Mouse (Mus musculus) left cerebral cortex, adult 8-10 months (tissue): ENCODE data around the gene E030030I06Rik. TPM values are rescaled to one million over a fixed set of nuclear protein-coding genes. Genes with fewer than 3 reads are reported as not detected.
"Not testable (repeated sequence)": the region's sequence is repeated elsewhere in the genome, so short reads cannot be mapped to it uniquely, and the experiment has no call there.

Experiments
- DNase-seq, 2 experiments: peaks; one replicate each; pipeline ENCODE4 v3.0.0; 2022; ENCODE audit warnings: low spot score in 2 of 2
- total RNA-seq, 4 experiments: library from RNA; stranded (reverse); gene quantifications; 2 replicates each; pipeline ENCODE4 v1.2.4; 2022

The E030030I06Rik gene
- under 1 TPM in 3 of 4 experiments, not detected in 1; 0.30 to 0.72 (median 0.50) TPM for total RNA-seq

DNA sequence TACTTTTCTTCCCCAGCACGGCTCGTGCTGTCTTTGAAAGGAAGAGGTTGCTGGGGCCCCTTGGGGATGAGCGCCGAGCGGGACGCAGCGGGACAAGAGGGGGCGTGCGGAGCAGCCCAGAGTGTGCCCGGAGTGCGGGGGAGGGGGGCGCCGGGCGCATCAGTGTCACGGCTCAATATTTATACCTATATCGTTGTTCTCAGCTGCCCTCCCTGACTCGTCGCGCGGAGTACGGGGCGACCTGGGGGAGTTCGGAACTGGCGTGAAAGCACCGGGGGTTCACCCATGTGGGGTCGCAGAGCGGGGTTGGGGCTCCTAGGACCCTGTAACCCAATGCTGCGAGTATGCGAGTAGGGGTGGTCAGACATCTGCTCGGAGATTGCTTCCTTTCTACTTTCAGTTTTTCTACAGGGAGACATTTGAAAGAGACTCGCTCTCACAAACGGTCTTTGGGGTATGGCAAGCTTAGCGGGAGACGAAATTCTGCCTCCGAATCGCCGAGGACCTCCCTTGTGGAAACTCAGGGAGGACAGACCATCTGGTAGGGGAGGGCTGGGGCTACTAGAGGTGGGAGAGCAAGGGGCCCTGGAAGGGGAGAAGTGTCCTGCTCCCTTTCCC is at the start of gene E030030I06Rik:
TSS of gene E030030I06Rik (minus strand) at position 198 of the 618 bp plus-strand sequence.
- DNase-seq = no peak

DNA sequence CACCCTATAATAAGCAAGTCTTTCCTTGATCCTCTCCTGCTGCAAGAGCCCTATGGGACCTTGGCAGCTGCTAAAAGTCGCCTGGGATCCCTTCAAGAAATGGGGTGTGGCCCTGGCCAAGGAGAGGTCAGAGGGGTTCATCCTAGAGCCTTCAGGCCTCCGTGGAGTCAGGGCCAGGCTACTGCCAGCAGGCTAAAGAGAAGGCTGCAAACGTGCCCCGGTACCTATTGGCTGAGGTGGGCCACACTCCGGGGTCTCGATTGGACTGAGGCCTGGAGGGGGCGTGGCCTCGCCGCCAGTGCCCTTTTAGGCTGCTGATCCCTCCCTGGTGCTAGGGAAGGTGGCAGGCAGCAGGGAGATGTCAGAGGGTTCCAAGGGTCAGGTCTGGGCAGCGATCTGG is 42.0 kb upstream of the E030030I06Rik start:
- not testable (repeated sequence) for DNase-seq

DNA sequence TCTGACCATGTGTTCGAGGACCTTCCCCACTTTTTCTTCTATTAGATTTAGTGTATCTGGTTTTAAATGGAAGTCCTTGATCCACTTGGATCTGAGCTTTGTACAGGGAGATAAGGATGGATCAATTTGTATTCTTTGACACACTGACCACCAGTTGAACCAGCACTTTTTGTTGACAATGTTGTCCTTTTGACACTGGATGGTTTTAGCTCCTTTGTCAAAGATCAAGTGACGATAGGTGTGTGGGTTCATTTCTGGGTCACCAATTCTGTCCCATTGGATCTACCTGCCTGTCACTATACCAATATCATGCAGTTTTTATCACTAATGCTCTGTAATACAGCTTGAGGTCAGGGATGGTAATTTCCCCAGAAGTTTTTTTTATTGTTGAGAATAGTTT is 27.4 kb upstream of the E030030I06Rik start:
- not testable (repeated sequence) for DNase-seq

DNA sequence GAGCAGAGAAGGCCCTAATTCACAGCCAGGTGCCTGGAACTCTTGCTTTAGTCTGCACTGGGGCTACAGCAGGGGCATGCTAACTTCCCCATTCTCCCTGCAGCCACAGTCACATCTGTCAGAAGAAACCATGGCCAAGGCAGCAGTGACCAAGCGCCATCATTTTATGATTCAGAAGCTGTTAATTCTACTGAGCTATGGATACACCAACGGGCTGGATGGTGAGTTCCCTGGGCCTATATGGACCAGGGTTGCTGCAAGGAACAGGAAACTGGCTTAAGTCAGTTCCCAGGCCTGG is 25.1 kb upstream of the E030030I06Rik start:
- DNase-seq = not testable (repeated sequence)

DNA sequence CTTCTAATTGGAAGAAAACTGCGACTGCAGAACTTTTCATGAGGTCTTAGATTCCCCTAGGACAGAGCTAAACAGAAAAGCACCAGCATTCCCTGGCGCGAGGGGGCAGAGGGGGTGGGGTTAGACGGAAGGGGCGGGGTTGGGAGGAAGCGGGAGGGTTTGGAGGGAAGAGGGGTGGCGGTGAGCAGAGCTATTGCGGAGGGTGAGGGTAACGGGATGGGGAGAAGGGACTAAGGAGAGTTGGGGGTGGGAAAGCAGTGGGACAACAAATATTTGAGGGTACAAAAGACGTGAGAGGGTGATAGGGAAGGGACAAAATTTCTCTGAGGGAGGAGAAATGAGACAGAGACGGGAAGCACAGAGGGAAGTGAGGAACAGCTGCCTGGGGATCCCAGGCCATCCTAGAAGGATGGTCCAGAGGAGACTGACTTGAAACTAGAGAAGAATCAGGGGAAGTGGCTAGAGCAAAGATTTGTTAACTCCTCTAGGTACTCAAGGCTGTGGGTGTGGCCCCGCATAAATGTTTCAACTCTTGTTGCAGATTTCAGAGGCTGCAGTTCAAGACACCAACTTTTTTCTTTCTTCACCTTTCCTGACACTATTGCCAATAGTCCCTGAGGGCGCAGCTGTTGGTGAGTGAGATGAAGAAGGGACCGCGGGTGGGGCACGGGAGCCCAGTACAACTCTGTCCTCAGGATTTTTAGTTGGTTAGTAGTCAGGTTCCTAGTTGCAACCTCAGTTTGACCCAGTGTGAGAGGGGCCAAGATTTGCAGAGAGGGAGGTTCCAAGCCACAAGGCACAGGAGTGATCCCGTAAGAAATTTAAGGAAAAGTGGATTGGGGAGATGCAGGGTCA is 24.5 kb upstream of the E030030I06Rik start:
- not testable (repeated sequence) for DNase-seq

DNA sequence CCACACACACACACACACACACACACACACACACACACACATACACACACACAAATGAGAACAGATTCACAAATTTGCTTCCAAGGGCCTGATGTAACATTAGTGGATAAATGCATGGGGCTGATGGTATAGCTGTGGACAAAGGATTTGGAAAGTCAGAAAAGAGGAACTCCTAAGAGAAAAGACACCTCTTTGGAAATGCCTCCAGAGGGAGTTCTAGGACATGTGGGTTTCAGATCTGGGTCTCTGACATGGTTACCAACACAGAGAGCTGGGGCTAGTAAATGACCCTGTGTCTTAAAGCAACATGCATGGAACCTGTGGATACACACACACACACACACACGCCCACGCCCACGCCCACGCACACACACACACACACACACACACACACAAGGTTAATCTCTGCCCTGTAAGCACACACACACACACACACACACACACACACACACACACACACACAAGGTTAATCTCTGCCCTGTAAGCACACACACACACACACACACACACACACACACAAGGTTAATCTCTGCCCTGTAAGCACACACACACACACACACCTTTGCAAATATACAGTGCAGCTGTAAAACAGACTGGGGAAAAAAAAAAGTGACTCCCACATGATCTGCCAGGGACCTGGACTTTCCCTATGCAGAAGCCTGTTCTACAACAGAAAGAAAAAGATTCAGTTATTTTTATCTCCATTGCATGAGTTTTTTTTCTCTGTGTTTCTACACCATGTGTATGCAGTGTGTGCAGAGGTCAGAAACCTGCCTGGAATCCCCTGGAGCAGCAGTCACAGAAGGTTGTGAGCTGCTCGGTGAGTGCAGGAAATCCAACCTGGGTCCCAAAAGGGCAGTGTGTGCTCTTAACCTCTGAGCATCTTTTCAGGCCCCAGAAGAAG is 23.6 kb upstream of the E030030I06Rik start:
- DNase-seq = not testable (repeated sequence)

DNA sequence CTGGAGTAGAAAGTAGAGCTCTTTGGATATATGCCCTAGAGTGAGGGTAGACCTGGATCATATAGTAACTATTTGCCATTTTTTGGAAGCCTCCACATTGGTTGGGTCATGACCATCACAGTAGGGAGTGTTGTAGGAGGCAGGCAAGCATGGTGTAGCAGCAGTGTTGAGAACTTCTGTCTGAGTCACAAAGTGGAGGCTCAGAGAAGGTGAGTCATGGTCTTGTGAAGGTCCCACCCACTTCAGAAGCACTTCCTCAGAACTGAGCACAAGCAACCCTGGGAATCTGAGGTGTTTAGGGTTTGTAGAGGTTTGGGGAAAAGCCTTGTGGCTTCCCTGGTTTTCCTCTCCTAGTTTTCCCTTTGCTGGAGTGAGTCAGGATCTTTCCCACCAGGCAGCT is 20.0 kb upstream of the E030030I06Rik start:
- DNase-seq = not testable (repeated sequence)

DNA sequence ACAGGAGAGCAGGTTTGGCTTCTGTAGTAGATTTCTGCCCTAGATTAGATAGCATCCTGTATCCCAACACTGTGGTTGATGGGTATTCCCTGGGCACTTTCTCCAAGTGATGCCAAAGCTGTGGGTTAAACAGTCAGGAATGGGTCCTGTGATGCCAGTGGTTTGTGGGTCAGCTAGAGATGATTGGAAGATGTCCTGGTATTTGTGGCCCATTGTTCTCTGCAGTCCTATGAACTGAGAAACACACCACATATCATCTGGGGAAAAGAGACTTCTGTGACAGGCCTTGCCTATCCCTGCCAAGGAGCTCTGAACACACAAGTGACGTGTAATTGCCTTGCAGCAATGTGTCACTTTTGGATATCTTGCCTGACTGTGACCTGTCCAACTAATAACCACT is 18.0 kb upstream of the E030030I06Rik start:
- not testable (repeated sequence) for DNase-seq

DNA sequence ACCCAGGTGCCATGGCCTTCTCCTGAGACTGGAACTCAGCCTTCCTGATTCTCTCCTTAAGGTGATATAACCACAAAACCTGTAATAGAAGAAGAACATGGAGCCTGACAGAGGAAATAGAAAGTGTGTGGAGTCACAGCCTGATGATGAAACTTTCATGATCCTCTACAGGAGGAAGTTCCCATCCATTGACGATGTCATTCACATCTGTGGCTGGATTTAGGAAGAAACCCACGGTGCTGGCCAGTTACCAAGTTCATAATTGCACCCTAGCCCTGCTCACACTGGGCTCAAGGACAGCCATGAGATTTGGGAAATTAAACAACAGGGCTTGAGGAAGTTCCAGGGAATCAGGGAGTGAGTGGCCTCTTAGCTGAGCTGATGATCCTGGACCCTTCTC is 17.0 kb upstream of the E030030I06Rik start:
- DNase-seq = not testable (repeated sequence)

DNA sequence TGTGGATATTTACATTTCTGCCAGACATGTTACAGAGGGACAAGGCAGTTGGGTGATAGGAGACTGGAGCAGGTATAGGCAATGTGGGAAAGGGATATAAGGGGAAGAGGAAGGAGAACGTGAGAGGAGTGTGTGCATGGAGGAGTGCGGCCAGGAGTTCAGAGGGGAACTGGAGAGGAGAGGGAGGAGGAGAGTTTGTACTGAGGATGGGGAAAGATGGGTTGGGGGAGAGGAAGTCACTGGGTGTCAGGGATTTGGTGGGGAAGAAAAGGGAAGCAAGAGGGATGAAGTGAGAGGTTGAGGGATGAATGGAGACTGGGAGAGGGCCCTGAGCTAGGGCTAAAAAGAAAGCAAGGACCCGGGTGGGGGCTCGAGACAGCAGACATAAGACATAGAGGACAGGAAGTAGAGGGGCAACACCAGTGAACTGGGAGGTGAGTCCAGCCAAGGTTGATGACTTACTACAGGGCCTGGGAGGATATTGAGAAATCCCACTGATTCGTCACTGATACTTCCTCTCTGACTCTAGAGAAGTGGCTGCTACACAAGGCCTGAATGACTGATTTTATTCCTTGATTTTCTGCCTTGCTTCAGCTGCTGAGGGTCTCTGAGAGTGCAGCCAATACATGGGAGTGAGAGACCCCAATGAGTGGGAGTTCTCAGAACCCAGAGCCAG is 16.4 kb upstream of the E030030I06Rik start:
- DNase-seq = not testable (repeated sequence)

DNA sequence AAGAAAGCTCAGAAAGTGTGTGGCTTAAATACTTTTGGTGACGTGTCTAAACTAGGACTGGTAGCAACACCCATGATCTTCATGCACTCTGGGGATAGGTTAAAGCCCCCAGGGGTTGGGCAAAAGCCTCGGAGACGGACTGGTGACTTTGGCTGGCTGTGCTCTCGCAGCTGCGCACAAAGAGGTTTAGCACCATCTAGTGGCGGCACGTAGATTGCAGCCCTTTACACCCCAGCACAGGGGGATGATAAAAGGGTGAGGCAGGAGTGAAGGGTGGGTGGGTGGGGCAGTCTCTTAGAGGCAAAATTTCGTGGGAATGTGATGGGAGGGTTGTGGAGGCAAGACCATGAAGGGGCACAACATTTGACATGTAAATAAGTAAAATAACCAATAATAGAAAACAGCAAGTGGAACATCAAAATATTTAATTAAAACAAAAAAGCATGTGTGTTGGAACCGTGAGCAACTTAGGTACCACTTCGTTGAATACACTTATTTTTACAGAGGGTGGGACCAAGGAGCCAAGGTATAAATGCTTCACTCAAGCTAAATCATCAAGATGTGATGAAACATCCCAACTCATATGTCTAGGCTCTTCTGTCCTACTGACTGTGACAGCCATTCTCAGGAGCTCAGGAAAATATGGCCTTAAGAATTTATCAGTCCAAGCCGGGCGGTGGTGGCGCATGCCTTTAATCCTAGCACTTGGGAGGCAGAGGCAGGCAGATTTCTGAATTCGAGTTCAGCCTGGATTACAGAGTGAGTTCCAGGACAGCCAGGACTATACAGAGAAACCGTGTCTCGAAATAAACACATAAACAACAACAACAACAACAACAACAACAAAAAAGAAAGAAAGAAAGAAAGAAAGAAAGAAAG is 14.9 kb upstream of the E030030I06Rik start:
- peak in 1 of 2 experiments; percentile 78 for DNase-seq

DNA sequence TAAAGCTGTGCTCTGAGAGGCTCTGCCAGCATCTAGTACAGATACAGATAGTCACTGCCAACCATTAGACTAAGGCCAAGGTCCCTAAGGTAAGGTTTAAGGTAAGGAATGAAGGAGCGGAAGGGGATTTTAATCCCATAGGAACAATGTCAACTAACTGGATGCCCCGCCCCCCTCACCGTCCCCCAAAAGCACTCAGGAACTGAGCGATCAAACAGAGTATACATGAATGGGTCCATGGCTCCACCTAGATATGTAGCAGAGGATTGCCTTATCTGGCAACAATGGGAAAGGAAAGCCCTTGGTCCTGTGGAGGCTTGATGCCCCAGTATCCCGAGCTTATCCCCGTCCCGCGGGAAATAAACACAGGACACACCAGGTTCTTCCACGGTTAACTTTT is 14.2 kb upstream of the E030030I06Rik start:
- not testable (repeated sequence) for DNase-seq

DNA sequence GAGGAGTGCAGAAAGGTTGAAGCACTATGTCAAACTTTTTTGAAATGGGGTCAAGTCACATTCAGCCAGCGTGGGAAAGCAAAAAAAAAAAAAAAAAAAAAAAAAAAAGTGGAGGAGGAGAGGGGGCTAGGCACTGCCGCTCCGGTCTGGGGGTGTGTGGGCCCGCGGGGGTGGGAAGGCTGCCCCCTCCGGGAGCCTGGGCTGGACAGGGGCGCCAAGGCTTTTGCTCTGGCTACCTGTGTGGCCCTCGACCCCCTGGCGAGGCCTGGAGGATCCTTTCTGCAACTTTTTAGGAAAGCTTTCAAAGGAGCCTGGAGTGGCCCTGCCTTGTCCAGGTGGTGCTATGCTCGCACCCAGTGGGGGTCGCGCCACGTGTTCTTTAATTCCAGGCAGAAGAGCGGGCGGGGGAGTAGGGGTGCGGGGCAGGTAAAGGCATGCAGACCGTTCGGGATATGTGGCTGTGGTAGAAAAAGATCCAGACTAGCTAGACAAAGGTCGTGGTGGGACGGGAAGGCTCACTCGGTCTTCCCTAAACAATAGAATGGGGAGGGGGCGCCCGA is 10.6 kb upstream of the E030030I06Rik start:
- DNase-seq = no peak

DNA sequence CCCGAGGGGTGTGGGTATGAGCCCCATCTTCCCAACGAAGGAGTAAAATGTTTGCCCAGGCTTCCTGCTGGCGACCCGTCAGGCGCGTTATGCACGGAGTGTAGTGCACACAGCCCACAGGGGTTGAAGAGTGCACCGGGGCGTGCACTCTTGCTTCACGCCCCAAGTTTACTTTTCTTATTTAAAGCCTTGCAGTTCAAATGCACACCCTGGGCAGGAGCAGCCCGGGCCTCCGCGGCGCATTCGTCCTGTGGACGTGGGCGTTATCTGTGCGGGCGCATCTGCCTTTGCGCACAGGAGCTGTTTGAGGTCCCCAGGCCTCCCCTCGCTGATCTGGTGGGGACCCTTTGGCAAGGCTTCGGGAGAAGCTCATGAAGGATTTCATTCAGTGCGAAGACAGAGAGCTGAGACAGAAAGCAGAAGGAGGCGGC is 10.1 kb upstream of the E030030I06Rik start:
- no peak for DNase-seq

DNA sequence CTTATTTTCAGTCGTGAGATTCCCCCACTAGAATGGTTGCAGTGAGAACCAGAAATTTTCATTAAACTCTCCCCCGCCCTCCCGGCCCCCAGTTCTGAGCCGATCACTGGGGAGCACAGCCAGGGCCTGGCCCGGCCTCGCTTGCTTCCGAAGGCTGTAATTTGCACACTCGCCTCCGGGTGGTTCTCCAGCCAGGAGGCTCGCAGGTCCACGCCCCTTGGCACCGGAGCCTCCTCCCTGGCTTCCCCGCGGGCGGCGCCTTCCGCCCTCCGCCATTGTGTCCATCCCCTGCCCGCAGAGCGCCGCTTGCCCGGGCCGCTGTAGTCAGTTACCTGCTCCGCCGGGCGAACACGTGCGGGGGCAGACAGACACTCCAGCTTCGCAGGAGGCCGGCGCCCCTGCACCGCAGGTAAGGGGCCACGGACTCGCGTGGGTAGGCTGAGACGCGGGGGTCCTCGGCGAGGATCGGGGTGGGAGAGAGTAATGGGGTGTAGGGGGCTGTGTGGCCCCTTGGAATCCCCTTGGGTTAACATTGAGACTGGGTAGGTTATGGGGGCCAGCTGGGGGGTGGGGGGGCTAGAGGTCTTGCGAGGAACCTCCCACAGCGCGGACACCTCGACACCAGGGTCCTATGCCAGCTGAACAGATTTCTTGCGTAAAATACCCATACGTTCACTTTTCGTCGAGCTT is 9.4 kb upstream of the E030030I06Rik start, which contains the start of the genes Raet1e and H60b:
TSS of gene Raet1e (plus strand) at position 260 of the 690 bp plus-strand sequence.
TSS of gene H60b (plus strand) at position 277 of the 690 bp plus-strand sequence.
- DNase-seq = not testable (repeated sequence)

DNA sequence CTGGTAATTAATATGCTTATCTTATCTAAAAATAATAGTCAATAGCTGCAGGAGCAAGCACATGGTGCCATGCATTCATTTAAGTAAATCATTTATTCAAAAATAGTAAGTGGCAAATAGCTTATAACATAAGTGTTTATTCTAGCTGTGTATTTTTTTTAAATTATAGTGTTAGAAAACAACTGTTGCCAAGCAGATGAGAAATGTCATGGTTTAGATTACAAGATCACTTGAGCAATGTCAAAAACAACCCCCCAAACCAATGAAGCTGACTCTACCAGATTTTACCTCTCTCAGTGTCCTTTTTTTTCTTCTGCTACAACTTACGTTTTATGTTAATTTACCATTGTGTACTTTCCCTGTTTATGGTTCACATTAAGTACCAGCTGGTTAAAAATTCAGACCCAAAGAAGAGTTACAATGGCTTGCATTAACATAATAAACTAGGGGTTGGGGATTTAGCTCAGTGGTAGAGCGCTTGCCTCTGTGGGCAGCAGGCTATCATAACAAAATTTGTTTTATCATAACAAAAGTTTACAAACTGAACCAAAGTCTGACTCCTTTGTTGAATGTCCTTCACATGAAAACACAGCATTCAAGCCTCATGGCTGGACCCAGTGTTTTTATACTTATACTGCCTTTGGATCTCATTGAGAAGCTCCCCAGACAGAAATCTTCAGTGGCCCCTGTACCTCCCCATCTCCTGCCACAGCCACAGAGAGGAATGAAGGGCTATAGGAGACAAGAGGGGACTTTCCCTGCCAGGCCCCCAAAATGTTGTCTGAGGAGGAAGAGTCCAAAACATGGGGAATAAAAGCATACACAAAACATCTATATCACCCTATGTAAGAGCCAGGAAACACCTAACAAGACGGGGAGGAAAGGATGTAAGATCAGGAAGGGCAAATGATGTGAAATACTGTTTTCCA is 6.1 kb upstream of the E030030I06Rik start:
- DNase-seq = no peak

DNA sequence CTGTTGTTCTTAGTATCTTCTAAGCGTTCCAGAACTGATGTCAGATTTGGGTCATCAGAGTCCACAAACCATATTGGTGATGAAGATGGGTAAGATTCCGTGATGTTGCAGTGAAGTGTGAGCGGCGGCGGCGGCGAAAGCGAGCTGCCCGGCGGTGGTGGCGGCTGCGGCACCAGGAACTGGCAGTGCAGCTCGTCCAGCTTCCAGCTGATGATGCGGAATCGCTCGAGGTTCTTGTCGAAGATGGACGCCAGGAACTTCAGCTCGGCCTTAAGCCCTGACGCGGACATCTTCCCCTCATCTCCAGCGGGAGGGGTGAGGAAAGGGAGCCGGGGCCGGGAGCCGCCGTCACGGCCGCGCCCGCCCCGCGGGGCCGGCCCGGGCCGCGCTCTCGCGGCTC is 5.1 kb upstream of the E030030I06Rik start:
- DNase-seq = not testable (repeated sequence)
